Mouse (Mus musculus): ENCODE measurements around the gene Gm5965. TPM values are rescaled to one million over a fixed set of nuclear protein-coding genes. Genes with fewer than 3 reads are reported as not detected.
"Not testable (repeated sequence)": the region's sequence is repeated elsewhere in the genome, so short reads cannot be mapped to it uniquely, and the experiment has no call there.

Gm5965 gene
- not detected in 2 replicates for total RNA-seq (2017)

GRCm38 (mm10) chr16:88777596-88777995, at the start of gene Gm5965:
Gene Gm5965, plus strand, starts transcription at chr16:88777896.
- ATAC-seq (replicated peaks; ENCODE audit: low read depth, poor library complexity, severe bottlenecking) = no peak

DNA sequence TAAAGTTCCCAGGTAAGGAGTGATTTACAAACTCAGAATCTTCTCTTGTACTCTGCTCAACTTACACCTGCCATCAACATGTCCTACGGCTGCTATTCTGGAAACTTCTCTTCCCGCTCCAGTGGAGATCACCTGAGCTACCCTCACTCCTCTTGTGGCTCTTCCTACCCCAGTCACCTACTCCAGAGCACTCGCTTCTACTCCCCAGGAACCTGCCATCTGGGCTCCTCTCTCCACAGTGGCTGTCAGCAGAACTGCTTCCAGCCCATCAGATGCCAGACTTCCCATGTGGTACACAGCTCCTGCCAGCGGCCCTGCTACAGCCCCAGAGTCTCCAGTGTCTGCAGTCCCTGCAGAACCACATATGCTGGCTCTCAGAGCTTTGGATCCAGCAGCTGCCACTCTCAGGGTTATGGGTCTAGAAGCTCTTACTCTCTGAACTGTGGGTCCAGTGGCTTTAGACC, 48.9 kb upstream of the Gm5965 start, which contains the start of gene Krtap13-1:
TSS of gene Krtap13-1 (plus strand) at position 51 of the 464 bp plus-strand sequence.
- ATAC-seq (replicated peaks; ENCODE audit: low read depth, poor library complexity, severe bottlenecking) = no peak

GRCm38 (mm10) chr16:88735391-88735790, 42.3 kb upstream of the Gm5965 start:
- ATAC-seq (replicated peaks; ENCODE audit: low read depth, poor library complexity, severe bottlenecking) = no peak

- ATAC-seq (replicated peaks; ENCODE audit: low read depth, poor library complexity, severe bottlenecking) = no peak
Measured at GRCm38 (mm10) chr16:88744750-88745340, 32.9 kb upstream of the Gm5965 start.

DNA sequence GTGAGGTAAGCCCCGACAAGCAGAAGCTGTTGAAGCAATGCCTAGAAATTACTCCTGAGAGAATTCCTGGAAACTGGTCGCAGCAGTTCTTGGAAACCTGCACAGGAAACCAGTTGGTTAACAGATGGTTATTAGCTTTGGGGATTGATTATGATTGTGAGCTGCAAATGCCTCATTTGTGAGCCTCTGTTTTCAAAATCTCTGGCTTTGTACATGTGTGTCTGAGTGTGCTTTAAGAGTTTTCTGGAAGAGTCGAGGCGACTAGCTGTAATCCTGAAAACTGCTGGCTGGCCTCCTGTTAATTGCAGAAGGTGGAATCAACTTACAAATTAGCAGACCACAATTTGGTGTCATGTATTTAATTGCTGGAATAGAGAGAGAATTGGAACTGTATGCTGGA, 29.8 kb upstream of the Gm5965 start:
- ATAC-seq (replicated peaks; ENCODE audit: low read depth, poor library complexity, severe bottlenecking) = no peak

DNA sequence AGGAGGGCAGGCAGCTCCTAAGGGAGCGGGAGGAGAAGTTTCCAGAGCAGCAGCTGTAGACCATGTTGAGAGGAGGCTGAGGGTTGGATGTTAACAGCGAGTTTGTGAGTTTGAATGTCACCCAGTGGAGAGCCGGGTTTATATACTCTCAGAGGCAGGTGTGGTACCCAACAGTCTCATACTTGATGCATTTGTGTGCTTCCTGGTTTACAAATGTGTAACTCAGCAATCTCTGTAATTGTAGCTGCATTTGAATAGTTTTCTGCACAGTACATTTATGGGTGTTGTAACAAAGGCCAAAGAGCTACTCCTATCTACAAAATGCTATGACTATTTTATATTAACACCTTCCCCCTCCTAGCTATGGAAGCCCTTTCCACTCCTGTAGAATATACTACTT, 26.2 kb upstream of the Gm5965 start, which contains the start of gene Krtap13:
TSS of gene Krtap13 (minus strand) at position 101 of the 400 bp plus-strand sequence.
- ATAC-seq (replicated peaks; ENCODE audit: low read depth, poor library complexity, severe bottlenecking) = not testable (repeated sequence)

- ATAC-seq (replicated peaks; ENCODE audit: low read depth, poor library complexity, severe bottlenecking) = not testable (repeated sequence)
Measured at GRCm38 (mm10) chr16:88758547-88758946, 19.1 kb upstream of the Gm5965 start, which contains the start of gene 2310034C09Rik. Gene 2310034C09Rik, plus strand, starts transcription at chr16:88758847.

DNA sequence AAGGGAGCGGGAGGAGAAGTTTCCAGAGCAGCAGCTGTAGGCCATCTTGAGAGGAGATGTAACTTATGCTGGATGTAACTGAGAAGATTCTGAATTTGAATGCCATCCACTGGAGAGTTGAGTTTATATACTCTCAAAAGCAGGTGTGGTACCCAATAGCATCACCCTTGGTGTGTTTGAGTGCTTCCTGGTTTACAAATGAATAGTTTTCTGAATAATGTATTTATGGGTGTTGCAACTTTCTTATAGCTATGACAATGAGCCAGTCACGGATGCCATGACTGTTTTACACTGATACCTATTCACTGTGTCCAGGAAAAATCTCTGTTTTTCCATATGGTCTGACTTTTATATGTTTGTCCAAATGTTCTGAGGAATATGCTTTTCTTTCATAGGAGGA, 3.6 kb upstream of the Gm5965 start, which contains the start of gene 2310057N15Rik:
TSS of gene 2310057N15Rik (minus strand) at position 101 of the 400 bp plus-strand sequence.
- ATAC-seq (replicated peaks; ENCODE audit: low read depth, poor library complexity, severe bottlenecking) = no peak

DNA sequence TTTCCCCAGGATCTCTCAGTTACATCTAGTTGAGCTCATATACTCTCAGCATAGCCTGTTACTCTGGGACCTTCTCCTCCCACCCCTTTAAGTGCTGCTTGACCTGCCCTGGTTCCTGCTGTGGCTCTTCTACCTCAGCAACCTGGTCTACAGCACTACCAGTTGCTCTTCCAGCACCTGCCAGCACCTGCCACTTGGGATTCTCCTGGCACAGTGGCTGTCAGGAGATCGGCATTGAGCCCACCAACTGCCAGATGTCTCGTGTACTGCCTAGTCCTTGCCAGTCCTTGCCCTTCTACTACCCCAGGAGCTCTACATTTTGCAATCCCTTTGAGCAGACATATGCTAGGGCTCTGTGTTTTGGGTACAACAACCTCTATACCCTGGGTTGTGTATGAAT, 9.1 kb downstream of the Gm5965 start:
- ATAC-seq (replicated peaks; ENCODE audit: low read depth, poor library complexity, severe bottlenecking) = no peak

- ATAC-seq (replicated peaks; ENCODE audit: low read depth, poor library complexity, severe bottlenecking) = no peak
Measured at GRCm38 (mm10) chr16:88811827-88812226, 34.1 kb downstream of the Gm5965 start, which contains the start of gene Gm20741. Gene Gm20741, minus strand, starts transcription at chr16:88812220.

DNA sequence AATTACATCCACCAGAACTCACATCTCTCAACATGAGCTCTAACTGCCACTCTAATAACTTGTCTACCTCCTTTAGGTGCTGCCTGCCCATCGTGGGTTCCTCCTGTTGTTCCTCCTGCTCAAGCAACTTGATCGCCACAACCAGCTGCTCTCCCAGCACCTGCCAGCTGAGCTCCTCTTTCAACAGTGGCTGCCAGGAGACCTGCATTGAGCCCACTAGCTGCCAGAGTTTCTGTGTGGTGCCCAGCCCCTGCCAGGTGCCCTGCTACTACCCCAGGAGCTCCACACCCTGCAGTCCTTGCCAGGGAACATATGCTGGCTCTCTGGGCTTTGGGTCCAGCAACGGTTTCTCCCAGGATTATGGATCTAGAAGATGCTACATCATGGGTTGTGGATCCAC, 42.4 kb downstream of the Gm5965 start, which contains the start of gene Krtap15:
TSS of gene Krtap15 (plus strand) at position 150 of the 400 bp plus-strand sequence.
- no peak for ATAC-seq (replicated peaks; ENCODE audit: low read depth, poor library complexity, severe bottlenecking)

DNA sequence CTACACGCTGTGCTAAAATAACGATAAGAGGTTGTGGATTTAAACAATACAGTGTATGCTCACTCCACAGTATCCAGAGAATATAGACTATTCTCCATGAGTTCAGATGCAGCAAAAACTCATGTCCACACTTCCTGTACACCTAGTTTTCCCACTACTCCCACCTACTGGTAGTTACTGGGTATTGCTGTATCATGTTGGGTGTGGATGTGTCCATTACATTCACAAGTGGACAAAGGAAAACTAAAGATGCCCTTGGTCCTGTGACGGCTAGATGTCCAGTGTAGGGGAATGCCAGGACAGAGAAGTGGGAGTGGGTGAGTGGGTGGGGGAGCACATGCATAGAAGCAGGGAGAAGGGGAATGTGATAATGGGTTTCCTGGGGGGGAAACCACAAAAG, 46.0 kb downstream of the Gm5965 start:
- ATAC-seq (replicated peaks; ENCODE audit: low read depth, poor library complexity, severe bottlenecking) = 0 out of 2 replicates have a peak, but pooled peaks have one; percentile 45

GRCm38 (mm10) chr16:88826095-88826652, 48.5 kb downstream of the Gm5965 start, which contains the start of gene Krtap14:
Gene Krtap14, minus strand, starts transcription at chr16:88826145.
- no peak for ATAC-seq (replicated peaks; ENCODE audit: low read depth, poor library complexity, severe bottlenecking)

GRCm38 (mm10) chr16:88826978-88827377, 49.3 kb downstream of the Gm5965 start:
- no peak for ATAC-seq (replicated peaks; ENCODE audit: low read depth, poor library complexity, severe bottlenecking)

Other genes with a start within 250 kb of the Gm5965 start
- not detected in 2 replicates for gene Cldn8, start 214.7 kb upstream of the Gm5965 start, total RNA-seq (2017)
- not detected in 2 replicates for gene Krtap24-1, start 165.6 kb upstream of the Gm5965 start, total RNA-seq (2017)
- gene 2310079G19Rik, start 150.2 kb upstream of the Gm5965 start, total RNA-seq (2017) = not detected in 2 replicates
- gene Krtap26-1, start 130.1 kb upstream of the Gm5965 start, total RNA-seq (2017) = not detected in 2 replicates
- gene Krtap27-1, start 106.2 kb upstream of the Gm5965 start, total RNA-seq (2017) = not detected in 2 replicates
- gene 2310061N02Rik, start 69.9 kb upstream of the Gm5965 start, total RNA-seq (2017) = not detected in 2 replicates
- not detected in 2 replicates for gene Krtap13-1, start 49.0 kb upstream of the Gm5965 start, total RNA-seq (2017)
- gene Krtap13, start 26.3 kb upstream of the Gm5965 start, total RNA-seq (2017) = not detected in 2 replicates
- gene 2310034C09Rik, start 19.0 kb upstream of the Gm5965 start, total RNA-seq (2017) = not detected in 2 replicates
- not detected in 2 replicates for gene 2310057N15Rik, start 3.7 kb upstream of the Gm5965 start, total RNA-seq (2017)
- gene Gm20741, start 34.3 kb downstream of the Gm5965 start, total RNA-seq (2017) = not detected in 2 replicates
- gene Krtap15, start 42.3 kb downstream of the Gm5965 start, total RNA-seq (2017) = not detected in 2 replicates
- gene Krtap14, start 48.2 kb downstream of the Gm5965 start, total RNA-seq (2017) = not detected in 2 replicates
- not detected in 2 replicates for gene Krtap19-1, start 91.5 kb downstream of the Gm5965 start, total RNA-seq (2017)
- not detected in 2 replicates for gene Krtap19-2, start 96.4 kb downstream of the Gm5965 start, total RNA-seq (2017)
- not detected in 2 replicates for gene Krtap19-3, start 100.1 kb downstream of the Gm5965 start, total RNA-seq (2017)
- not detected in 2 replicates for gene Krtap19-4, start 107.2 kb downstream of the Gm5965 start, total RNA-seq (2017)
- not detected in 2 replicates for gene Krtap19-5, start 118.6 kb downstream of the Gm5965 start, total RNA-seq (2017)
- not detected in 2 replicates for gene Krtap19-9b, start 154.4 kb downstream of the Gm5965 start, total RNA-seq (2017)
- gene Krtap16-3, start 185.0 kb downstream of the Gm5965 start, total RNA-seq (2017) = not detected in 2 replicates
- not detected in 2 replicates for gene Krtap22-2, start 232.9 kb downstream of the Gm5965 start, total RNA-seq (2017)
- not detected in 2 replicates for gene Gm10229, start 237.4 kb downstream of the Gm5965 start, total RNA-seq (2017)